Mouse (Mus musculus) embryonic fibroblast, embryonic 13.5 days (primary cell): ENCODE data around the gene Tanc2. TPM values are rescaled to one million over a fixed set of nuclear protein-coding genes. Genes with fewer than 3 reads are reported as not detected.

Experiments
- H3K27ac ChIP-seq: 2 replicates; pipeline ENCODE4 v1.5.1; 2012; ENCODE audit warnings: low read length, control low read depth, inconsistent platforms; ENCODE audit not compliant: insufficient read depth
- H3K4me1 ChIP-seq: 2 replicates; pipeline ENCODE4 v1.6.1; 2011; ENCODE audit warnings: low read length; ENCODE audit not compliant: control insufficient read depth, insufficient read depth
- H3K4me3 ChIP-seq: 2 replicates; pipeline ENCODE4 v1.5.1; 2011; ENCODE audit warnings: mild to moderate bottlenecking, control low read depth, low read length; ENCODE audit not compliant: insufficient read depth
- CTCF ChIP-seq: IDR thresholded peaks from 2 replicates; pipeline ENCODE4 v1.5.1; 2011; ENCODE audit warnings: mild to moderate bottlenecking, control low read depth, low read length, moderate library complexity, borderline replicate concordance; ENCODE audit not compliant: insufficient read depth
- POLR2A ChIP-seq: IDR thresholded peaks from 2 replicates; pipeline ENCODE4 v1.6.1; 2011; ENCODE audit warnings: low read depth, mild to moderate bottlenecking, control low read depth, low read length, moderate library complexity
- polyA plus RNA-seq: library from polyadenylated mRNA; stranded (reverse); fragments of >200 nt; gene quantifications from 2 replicates; pipeline ENCODE4 v1.2.4, GENCODE M21; 2011; ENCODE audit warnings: low read depth; ENCODE audit not compliant: missing spikeins, insufficient read length

The Tanc2 gene
- polyA plus RNA-seq, 1 experiment: 32.0 TPM

DNA sequence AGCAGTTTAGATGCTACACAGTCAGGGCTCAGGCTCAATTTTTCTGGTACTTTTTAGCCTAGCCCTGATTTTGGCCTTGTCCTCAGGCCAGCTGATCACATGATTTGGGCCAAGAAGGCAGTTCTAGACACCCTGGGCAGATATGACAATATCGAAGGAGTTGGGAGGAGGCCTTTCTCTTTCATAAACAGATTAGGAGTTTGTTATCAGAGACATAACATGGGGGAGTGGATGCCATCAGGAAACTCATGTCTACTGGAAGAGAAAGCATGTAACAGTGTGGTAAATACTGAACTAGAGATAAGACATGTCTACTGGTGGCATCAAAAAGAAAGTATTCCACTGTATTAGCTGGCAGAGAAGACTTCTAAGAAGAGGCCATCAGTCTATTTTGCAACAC is 295.8 kb downstream of the Tanc2 start:
- H3K27ac ChIP-seq: no peak overlapping the region
- TF ChIP-seq CTCF (no peak), POLR2A (no peak)
- H3K4me3 ChIP-seq: no peak overlapping the region
- no peaks in the 10 kb centered on the region for H3K4me1 ChIP-seq

DNA sequence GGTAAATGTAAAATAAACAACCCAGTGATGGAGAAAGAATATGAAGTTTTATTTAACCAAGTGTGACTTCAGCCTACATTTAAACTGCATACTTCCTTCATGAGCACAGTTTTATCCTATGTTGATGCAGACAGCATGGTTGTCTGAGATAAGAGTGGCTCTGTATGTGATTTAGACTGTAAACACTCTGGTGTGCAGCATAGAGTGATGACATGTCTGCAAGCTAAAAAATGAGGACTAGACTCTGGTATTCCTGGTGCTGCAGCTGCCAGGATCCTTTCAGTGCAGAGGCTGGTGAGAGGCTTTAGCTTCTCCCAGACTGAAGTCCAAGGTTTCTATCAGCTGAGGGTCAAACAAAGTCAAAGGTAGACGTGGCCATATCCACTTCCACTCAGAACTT is 297.5 kb downstream of the Tanc2 start:
- no peak overlapping the region for H3K27ac ChIP-seq
- no peak overlapping the region for H3K4me3 ChIP-seq
- H3K4me1 ChIP-seq: no peaks in the 10 kb centered on the region
- TF ChIP-seq POLR2A (no peak), CTCF (no peak)

DNA sequence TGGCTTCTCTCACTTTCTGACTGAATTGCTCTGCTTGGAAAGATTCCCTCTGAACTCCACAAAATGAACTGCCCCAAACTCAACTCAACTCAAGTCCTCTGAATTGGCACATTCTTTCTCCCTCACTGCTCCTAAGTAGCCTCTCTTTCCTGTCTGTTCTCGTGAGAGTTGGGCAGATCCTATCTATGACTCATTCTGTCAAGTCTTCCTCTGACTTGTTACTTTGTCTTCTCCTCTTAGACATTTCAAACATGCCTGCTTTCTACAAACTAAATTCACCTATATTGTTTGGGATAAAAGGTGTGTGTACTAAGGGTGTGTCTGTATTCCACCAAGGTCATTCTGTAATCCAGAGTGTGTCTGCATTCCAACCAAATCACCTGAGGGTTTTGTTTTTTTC is 309.4 kb downstream of the Tanc2 start:
- H3K4me1 ChIP-seq: peaks cover 2% of the 10 kb centered on the region; the same call in 1 of the 2 replicates
- TF ChIP-seq POLR2A (no peak), CTCF (no peak)
- no peak overlapping the region for H3K4me3 ChIP-seq
- H3K27ac ChIP-seq: no peak overlapping the region

DNA sequence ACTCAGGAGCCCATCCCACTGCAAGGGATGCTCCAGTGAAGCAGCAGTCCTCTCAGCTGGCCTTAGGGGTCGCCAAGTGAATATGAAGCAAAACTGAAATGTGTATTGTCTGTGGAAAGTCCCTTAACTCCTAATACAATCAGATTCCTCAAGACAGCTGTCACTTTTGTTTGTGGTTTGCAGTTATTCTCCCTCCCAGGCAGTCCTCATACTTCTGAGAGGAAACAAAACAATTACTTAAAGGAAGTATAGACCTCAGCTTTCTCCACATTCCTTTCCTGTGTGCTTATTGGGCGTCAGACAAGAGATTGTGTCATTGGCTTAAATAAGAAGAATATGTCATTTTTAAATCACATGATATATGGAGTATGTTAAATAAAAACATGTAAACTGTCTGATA is 311.7 kb downstream of the Tanc2 start:
- H3K4me3 ChIP-seq: no peak overlapping the region
- H3K27ac ChIP-seq: no peak overlapping the region
- TF ChIP-seq POLR2A (no peak), CTCF (no peak)
- H3K4me1 ChIP-seq: peaks cover 8% of the 10 kb centered on the region

DNA sequence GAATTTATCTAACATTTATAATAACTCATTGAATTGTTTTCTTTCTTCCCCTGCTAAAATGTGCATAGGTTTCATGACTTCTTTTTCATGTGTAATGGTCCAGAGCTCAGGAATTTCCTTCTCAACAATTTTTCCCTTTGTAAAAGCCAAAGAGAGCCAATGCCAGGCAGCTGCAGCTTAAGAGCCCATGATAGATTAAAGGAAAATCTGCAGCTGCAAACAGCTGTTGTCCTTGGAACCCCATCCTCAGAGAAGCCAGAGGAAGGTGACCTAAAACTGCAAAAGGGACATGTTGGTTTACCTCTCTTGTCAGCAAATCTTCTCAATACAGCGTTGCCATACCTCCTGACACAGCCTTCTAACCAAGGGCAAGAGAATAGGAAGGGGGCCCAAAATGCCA is 313.2 kb downstream of the Tanc2 start:
- Histone ChIP-seq H3K4me3 (no peak overlapping the region), H3K4me1 (peaks cover 8% of the 10 kb centered on the region), H3K27ac (no peak overlapping the region)
- TF ChIP-seq CTCF: no peak
- no peak for TF ChIP-seq POLR2A

DNA sequence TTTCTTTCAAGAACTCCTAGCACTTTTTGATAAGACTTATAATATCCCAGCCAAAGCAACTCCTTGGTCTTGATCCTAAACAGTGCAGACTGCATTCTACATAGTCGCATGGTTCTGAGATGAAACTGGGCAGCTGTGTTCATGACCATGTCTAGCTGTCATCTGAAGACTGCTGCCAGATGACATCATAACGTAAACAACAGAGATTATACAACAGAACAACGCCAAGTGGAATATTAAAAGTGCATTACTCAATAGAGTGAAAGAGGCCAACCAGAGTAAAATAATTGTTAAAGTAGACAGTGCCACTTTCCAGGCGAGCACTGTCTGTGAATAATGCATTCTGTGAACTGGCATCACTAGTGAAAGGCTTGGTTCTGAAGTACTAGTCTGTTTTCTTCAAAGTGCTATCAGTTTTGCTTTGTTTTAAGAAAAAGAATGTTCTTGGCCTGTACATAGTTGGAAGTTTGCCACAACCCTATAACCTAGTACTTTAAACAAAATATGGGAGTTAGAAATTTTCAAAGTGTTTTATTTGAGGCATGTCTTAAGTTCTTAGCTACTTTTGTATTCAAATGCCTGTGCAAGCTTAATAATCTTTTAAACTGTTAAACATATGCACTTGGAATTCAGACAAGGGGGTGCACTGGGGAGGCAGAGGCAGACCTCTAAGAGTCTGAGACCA is 315.9 kb downstream of the Tanc2 start:
- Histone ChIP-seq H3K4me1 (peaks cover 8% of the 10 kb centered on the region), H3K4me3 (no peak overlapping the region), H3K27ac (peak overlapping the region; percentile 8; the same call in 1 of the 2 replicates)
- TF ChIP-seq CTCF (no peak), POLR2A (no peak)

DNA sequence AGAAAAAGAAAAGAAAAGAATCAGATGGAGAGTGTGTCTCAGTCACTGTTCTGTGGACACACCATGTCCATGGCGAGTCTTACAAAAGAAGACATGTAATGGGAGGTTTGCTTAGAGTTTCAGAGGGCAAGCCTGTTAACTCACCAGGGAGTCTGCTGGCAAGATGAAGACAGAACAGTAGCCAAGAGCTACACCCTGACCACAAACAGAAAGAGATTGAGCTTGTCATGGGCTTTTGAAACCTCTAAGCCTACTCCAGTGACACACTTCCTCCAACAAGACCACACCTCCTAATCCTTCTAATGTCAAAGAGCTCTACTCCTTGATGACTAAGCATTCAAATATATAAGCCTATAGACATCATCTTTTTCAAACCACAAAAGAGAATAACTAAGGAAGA is 317.6 kb downstream of the Tanc2 start:
- TF ChIP-seq POLR2A (no peak), CTCF (no peak)
- Histone ChIP-seq H3K4me3 (no peak overlapping the region), H3K4me1 (peaks cover 5% of the 10 kb centered on the region), H3K27ac (no peak overlapping the region)

DNA sequence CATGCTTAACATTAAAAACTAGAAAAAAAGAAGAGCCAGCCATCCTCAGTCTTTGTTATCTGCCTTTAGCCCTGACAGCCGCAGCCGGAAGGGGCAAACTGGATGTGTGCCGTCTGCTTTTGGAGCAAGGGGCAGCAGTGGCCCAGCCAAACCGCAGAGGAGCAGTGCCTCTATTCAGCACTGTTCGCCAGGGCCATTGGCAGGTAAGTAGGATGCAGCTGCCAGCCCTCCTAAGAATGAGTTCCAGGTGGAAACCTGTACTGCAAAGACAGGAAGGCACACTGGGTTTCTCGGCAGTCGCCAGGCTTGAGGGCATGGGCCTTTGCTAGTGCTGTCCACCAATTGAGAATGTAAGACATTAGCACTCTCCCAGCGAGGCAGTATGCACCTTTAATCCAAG is 319.1 kb downstream of the Tanc2 start:
- no peak for TF ChIP-seq CTCF
- no peak for TF ChIP-seq POLR2A
- no peak overlapping the region for H3K27ac ChIP-seq
- no peak overlapping the region for H3K4me3 ChIP-seq
- H3K4me1 ChIP-seq: peaks cover 5% of the 10 kb centered on the region

DNA sequence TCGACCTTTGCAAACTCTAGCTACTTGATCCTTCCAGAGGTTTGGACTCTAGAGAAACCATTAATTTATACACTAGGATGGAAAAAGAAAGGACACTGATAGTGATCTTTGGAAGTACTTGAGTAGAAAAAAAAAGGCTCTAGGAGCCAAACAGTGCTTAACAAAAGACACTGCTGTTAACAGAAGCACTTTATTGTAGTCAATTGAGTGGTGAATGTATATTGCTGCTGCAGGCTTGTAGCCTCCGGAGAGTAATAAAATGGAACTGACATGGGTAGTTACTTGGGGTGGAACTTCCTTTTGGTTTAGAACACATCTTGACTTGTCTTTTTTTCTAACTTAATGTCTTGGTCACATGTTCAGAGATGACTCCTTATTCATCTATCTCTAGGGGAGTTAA is 319.8 kb downstream of the Tanc2 start:
- no peak overlapping the region for H3K27ac ChIP-seq
- no peak for TF ChIP-seq CTCF
- no peak for TF ChIP-seq POLR2A
- H3K4me1 ChIP-seq: peaks cover 5% of the 10 kb centered on the region
- no peak overlapping the region for H3K4me3 ChIP-seq

DNA sequence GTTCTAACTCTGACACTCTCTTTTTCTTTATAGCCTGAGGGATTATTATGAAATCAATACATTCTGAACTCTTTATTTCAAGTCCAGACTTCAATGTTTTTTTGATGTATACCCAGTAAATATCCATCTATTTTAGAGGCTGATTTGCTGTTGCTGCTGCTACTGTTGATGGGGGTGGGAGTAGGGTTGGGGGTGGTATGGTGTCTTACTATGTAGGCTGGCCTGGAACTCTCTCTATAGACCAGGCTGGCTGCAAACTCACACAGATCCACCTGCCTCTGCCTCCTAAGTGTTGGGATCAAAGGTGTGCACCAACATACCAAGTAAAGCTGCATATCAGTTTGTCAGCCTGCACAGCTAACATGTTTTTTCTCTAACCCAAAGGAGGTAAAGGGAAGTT is 321.4 kb downstream of the Tanc2 start:
- no peak for TF ChIP-seq CTCF
- TF ChIP-seq POLR2A: no peak

More for the DNA sequence above, 321.4 kb downstream of the Tanc2 start:
- Histone ChIP-seq H3K27ac (no peak overlapping the region), H3K4me1 (no peaks in the 10 kb centered on the region), H3K4me3 (no peak overlapping the region)
